Mouse (Mus musculus) cortical plate, adult 2 months (tissue): ENCODE data around the gene Rpl36-ps4.

Experiments used
- CTCF ChIP-seq: fragments of 200-500 bp; IDR thresholded peaks from 2 replicates; pipeline ENCODE4 v1.5.1; 2011; ENCODE audit warnings: mild to moderate bottlenecking, control low read depth, low read length; ENCODE audit not compliant: insufficient read depth; ENCODE audit errors: extremely low read depth
- POLR2A ChIP-seq: fragments of 200-500 bp; IDR thresholded peaks from 2 replicates; pipeline ENCODE4 v1.6.1; 2011; ENCODE audit warnings: mild to moderate bottlenecking, low read length, control low read depth; ENCODE audit not compliant: insufficient read depth; ENCODE audit errors: extremely low read depth

GRCm38 (mm10) chr17:87934326-87934725 is 13.5 kb downstream of the Rpl36-ps4 start:
- no peak for TF ChIP-seq POLR2A
- TF ChIP-seq CTCF = no peak
